ENCODE assay signal across 11 mouse cellular contexts in genomic region chr11:85642591-85642990, GRCm38 (mm10).
DNase-seq lines count a peak whose midpoint lies in the region; ATAC-seq and TF ChIP-seq lines count a peak whose summit lies in the region.
"Had no signal": no experiment of that assay in that cellular context is flagged by ENCODE, and none has a peak within 500 bp of the region (broad histone marks: within the 10 kb centered on the region; RNA-seq: fewer than 3 reads in every experiment).

No protein-coding gene starts in this region.

- no peaks in the 10 kb centered on the region for H3K9me3 ChIP-seq in hindbrain, embryonic 10.5 days
- no peaks in the 10 kb centered on the region for H3K9me3 ChIP-seq in hindbrain, embryonic 16.5 days (ENCODE audit: control insufficient read depth, low read length)
- H3K9me3 ChIP-seq in lung, embryonic 16.5 days (ENCODE audit: control insufficient read depth, low read length), result no peaks in the 10 kb centered on the region
- H3K9me3 ChIP-seq: hindbrain, embryonic 13.5 days; limb, embryonic 13.5 days had no signal

- H3K4me3 ChIP-seq in hindbrain, embryonic 10.5 days, result no peak overlapping the region
- H3K4me3 ChIP-seq in hindbrain, embryonic 16.5 days (ENCODE audit: low read length), result no peak overlapping the region
- no peak overlapping the region for H3K4me3 ChIP-seq in lung, embryonic 16.5 days (ENCODE audit: low read length)
- H3K4me3 ChIP-seq in embryonic fibroblast, embryonic 13.5 days (ENCODE audit: insufficient read depth, low read length), result no peak overlapping the region
- H3K4me3 ChIP-seq: hindbrain, embryonic 13.5 days; limb, embryonic 13.5 days had no signal

- H3K9ac ChIP-seq in hindbrain, embryonic 16.5 days (ENCODE audit: low read depth, low read length), result no peak overlapping the region
- H3K9ac ChIP-seq in lung, embryonic 16.5 days (ENCODE audit: low read length), result 0 out of 2 replicates have a peak overlapping the region, but pooled peaks have one; percentile 3
- H3K9ac ChIP-seq: hindbrain, embryonic 13.5 days; limb, embryonic 13.5 days had no signal

- H3K4me1 ChIP-seq in hindbrain, embryonic 10.5 days (replicated peaks), result peaks cover 73% of the 10 kb centered on the region
- H3K4me1 ChIP-seq in hindbrain, embryonic 16.5 days (ENCODE audit: control insufficient read depth, insufficient read depth, low read depth, low read length), result peaks cover 9% of the 10 kb centered on the region
- H3K4me1 ChIP-seq in lung, embryonic 16.5 days (replicated peaks; ENCODE audit: control insufficient read depth, insufficient read depth, low read length), result peaks cover 23% of the 10 kb centered on the region
- no peaks in the 10 kb centered on the region for H3K4me1 ChIP-seq in embryonic fibroblast, embryonic 13.5 days (ENCODE audit: control insufficient read depth, insufficient read depth, low read length)

- TF ChIP-seq CTCF in embryonic fibroblast, embryonic 13.5 days (IDR thresholded peaks at IDR 0.05; ENCODE audit: borderline replicate concordance, insufficient read depth, low read length), result no peak

- H3K27me3 ChIP-seq in hindbrain, embryonic 10.5 days (ENCODE audit: insufficient read depth, poor library complexity, severe bottlenecking), result no peaks in the 10 kb centered on the region
- H3K27me3 ChIP-seq in hindbrain, embryonic 16.5 days (replicated peaks; ENCODE audit: control insufficient read depth, insufficient read depth, low read length), result no peaks in the 10 kb centered on the region
- no peaks in the 10 kb centered on the region for H3K27me3 ChIP-seq in lung, embryonic 16.5 days (ENCODE audit: control insufficient read depth, insufficient read depth, low read depth, low read length)
- H3K27me3 ChIP-seq: hindbrain, embryonic 13.5 days had no signal

- peak overlapping the region; percentile 62; the same call in 1 of the 2 replicates for H3K27ac ChIP-seq in hindbrain, embryonic 10.5 days
- no peak overlapping the region for H3K27ac ChIP-seq in hindbrain, embryonic 16.5 days (ENCODE audit: low read depth, low read length)
- peak overlapping the region; percentile 79 for H3K27ac ChIP-seq in lung, embryonic 16.5 days (ENCODE audit: low read length)
- H3K27ac ChIP-seq in embryonic fibroblast, embryonic 13.5 days (ENCODE audit: insufficient read depth, low read length), result peak overlapping the region; percentile 23; the same call in 1 of the 2 replicates
- H3K27ac ChIP-seq: hindbrain, embryonic 13.5 days; limb, embryonic 13.5 days had no signal

- no peak overlapping the region for H3K4me2 ChIP-seq in hindbrain, embryonic 16.5 days (ENCODE audit: low read length)
- no peak overlapping the region for H3K4me2 ChIP-seq in lung, embryonic 16.5 days (ENCODE audit: low read depth, low read length)
- H3K4me2 ChIP-seq: hindbrain, embryonic 13.5 days; limb, embryonic 13.5 days had no signal

- WGBS in hindbrain, embryonic 10.5 days, result 60% methylated on average over 6 of the region's 6 CpGs
- WGBS in hindbrain, embryonic 16.5 days, result 70% methylated on average over 6 of the region's 6 CpGs
- WGBS in lung, embryonic 16.5 days, result 46% methylated on average over 6 of the region's 6 CpGs

- H3K36me3 ChIP-seq in hindbrain, embryonic 10.5 days, result no peaks in the 10 kb centered on the region
- no peaks in the 10 kb centered on the region for H3K36me3 ChIP-seq in hindbrain, embryonic 16.5 days (ENCODE audit: control insufficient read depth, insufficient read depth, low read length)
- H3K36me3 ChIP-seq in lung, embryonic 16.5 days (ENCODE audit: control insufficient read depth, insufficient read depth, low read length), result no peaks in the 10 kb centered on the region
- H3K36me3 ChIP-seq: hindbrain, embryonic 13.5 days; limb, embryonic 13.5 days had no signal

- ATAC-seq in hindbrain, embryonic 16.5 days, result no peak
- no peak for ATAC-seq in lung, embryonic 16.5 days (ENCODE audit: low read depth)
- no peak for ATAC-seq in erythroblast, adult 5-6 weeks (replicated peaks; ENCODE audit: low FRiP score, poor library complexity, severe bottlenecking)

- no peak for TF ChIP-seq POLR2A in embryonic fibroblast, embryonic 13.5 days (IDR thresholded peaks at IDR 0.05; ENCODE audit: low read depth, low read length)

- DNase-seq in hindbrain, embryonic 10.5 days (ENCODE audit: low spot score), result no peak
- no peak for DNase-seq in lung, postnatal 25 days (ENCODE audit: low spot score)
- DNase-seq in lung, postnatal 4 days, result peak; percentile 13 to 38
- no peak for DNase-seq in natural killer cell, adult 2 months (ENCODE audit: low spot score in 2 of 2)
- DNase-seq: thymus, postnatal 14 days had no signal

Comparison
In these comparisons a context has a peak if more than half of its experiments do, and no peak if none do; other contexts are left out.
1. DNase-seq: peak in lung, postnatal 4 days (2 of 2); none in hindbrain, embryonic 10.5 days (single experiment), lung, postnatal 25 days (single experiment) and natural killer cell, adult 2 months (0 of 2).